Mouse (Mus musculus) heart, adult 2 months (tissue): ENCODE data around the gene Gm43191. TPM values are rescaled to one million over a fixed set of nuclear protein-coding genes. Genes with fewer than 3 reads are reported as not detected.
"Not testable (repeated sequence)": the region's sequence is repeated elsewhere in the genome, so short reads cannot be mapped to it uniquely, and the experiment has no call there.

Source experiments
- DNase-seq, 2 experiments: peaks; one replicate each; pipeline ENCODE4 v3.0.0; 2021
- H3K27ac ChIP-seq: fragments of 200-600 bp; 2 replicates; pipeline ENCODE4 v1.8.1; 2022
- H3K27me3 ChIP-seq: fragments of 200-500 bp; 2 replicates; pipeline ENCODE4 v1.6.1; 2012; ENCODE audit warnings: mild to moderate bottlenecking, low read length, inconsistent platforms, mixed read lengths; ENCODE audit not compliant: control insufficient read depth, insufficient read depth
- H3K36me3 ChIP-seq: fragments of 200-500 bp; 2 replicates; pipeline ENCODE4 v1.6.1; 2012; ENCODE audit warnings: low read length, inconsistent platforms; ENCODE audit not compliant: control insufficient read depth, insufficient read depth
- H3K4me1 ChIP-seq: fragments of 200-500 bp; 2 replicates; pipeline ENCODE4 v1.6.1; 2011; ENCODE audit warnings: low read length; ENCODE audit not compliant: control insufficient read depth, insufficient read depth
- H3K4me3 ChIP-seq: fragments of 200-600 bp; 2 replicates; pipeline ENCODE4 v1.8.1; 2022
- H3K79me2 ChIP-seq: fragments of 200-500 bp; replicated peaks from 2 replicates; pipeline ENCODE4 v1.6.1; 2012; ENCODE audit warnings: mild to moderate bottlenecking, inconsistent platforms, low read length, moderate library complexity, mixed read lengths; ENCODE audit not compliant: control insufficient read depth, insufficient read depth
- H3K9ac ChIP-seq: fragments of 200-500 bp; 2 replicates; pipeline ENCODE4 v1.6.1; 2012; ENCODE audit warnings: low read depth, mild to moderate bottlenecking, control low read depth, inconsistent platforms, low read length, mixed read lengths
- CTCF ChIP-seq: fragments of 200-600 bp; IDR thresholded peaks from 2 replicates; pipeline ENCODE4 v1.8.1; 2022; ENCODE audit warnings: antibody characterized with exemption, mild to moderate bottlenecking, moderate library complexity
- EP300 ChIP-seq: fragments of 200-500 bp; IDR thresholded peaks from 2 replicates; pipeline ENCODE4 v1.6.1; 2011; ENCODE audit warnings: low read depth, low read length, control low read depth; ENCODE audit not compliant: insufficient read depth
- POLR2A ChIP-seq: fragments of 200-500 bp; IDR thresholded peaks from 2 replicates; pipeline ENCODE4 v1.6.1; 2011; ENCODE audit warnings: mild to moderate bottlenecking, low read depth, low read length, control low read depth; ENCODE audit not compliant: insufficient read depth
- WGBS: fragments of 180-500 bp; shearing (Covaris S2); methylation state at CpG from one replicate; pipeline ENCODE4 v1.1.7; 2018; 5-methylcytosine and 5-hydroxymethylcytosine counted together
- intact Hi-C: fragments of 180-260 bp; cut with DNase I; formaldehyde crosslinking; loops from one replicate; pipeline ENCODE4 v1.15.1; 2025
- polyA plus RNA-seq: library from polyadenylated mRNA; depleted of rRNA; stranded (reverse); fragments of >200 nt; gene quantifications from 2 replicates; pipeline ENCODE4 v1.2.3, GENCODE M21; 2012
- total RNA-seq, 2 experiments: library from RNA; stranded (reverse); gene quantifications; 2 replicates each; pipeline ENCODE4 v1.2.3; 2021

Gm43191 gene
- total and polyA plus RNA-seq, 3 experiments, result 0.78 to 1.5 TPM; not detected in 1

- H3K36me3 ChIP-seq, result peaks cover 16% of the 10 kb centered on the region
- H3K4me1 ChIP-seq, result peaks cover 24% of the 10 kb centered on the region
- 72% methylated on average over 15 of the region's 15 CpGs for WGBS
- TF ChIP-seq CTCF (no peak), EP300 (no peak), POLR2A (no peak)
- H3K27ac ChIP-seq, result no peak overlapping the region
- intact Hi-C loops, result no loop called here
- no peak for DNase-seq
- H3K9ac ChIP-seq, result no peak overlapping the region
- no peaks in the 10 kb centered on the region for H3K27me3 ChIP-seq
- H3K4me3 ChIP-seq, result no peak overlapping the region
- peaks cover 8% of the 10 kb centered on the region for H3K79me2 ChIP-seq
These were observed 22.0 kb downstream of the Gm43191 start for GRCm38 (mm10) chr3:116658928-116659565.

GRCm38 (mm10) chr3:116656184-116656965, 24.7 kb downstream of the Gm43191 start:
- no peak overlapping the region for H3K4me3 ChIP-seq
- H3K27ac ChIP-seq, result no peak overlapping the region
- no peak overlapping the region for H3K9ac ChIP-seq
- H3K79me2 ChIP-seq, result peaks cover 11% of the 10 kb centered on the region
- intact Hi-C loops, result no loop called here
- H3K27me3 ChIP-seq, result no peaks in the 10 kb centered on the region
- 54% methylated on average over 7 of the region's 7 CpGs for WGBS
- peaks cover 28% of the 10 kb centered on the region for H3K4me1 ChIP-seq
- TF ChIP-seq POLR2A, result no peak
- no peak for TF ChIP-seq EP300
- no peak for TF ChIP-seq CTCF
- H3K36me3 ChIP-seq, result peaks cover 21% of the 10 kb centered on the region
- DNase-seq, result no peak

GRCm38 (mm10) chr3:116654051-116654450, 27.0 kb downstream of the Gm43191 start:
- H3K4me3 ChIP-seq, intact Hi-C loops, H3K27ac ChIP-seq, H3K27me3 ChIP-seq, DNase-seq, H3K9ac ChIP-seq: not testable (repeated sequence)
- Histone ChIP-seq H3K4me1 (peaks cover 24% of the 10 kb centered on the region), H3K36me3 (peaks cover 20% of the 10 kb centered on the region), H3K79me2 (peaks cover 12% of the 10 kb centered on the region)
- WGBS, result 93% methylated on average over 11 of the region's 11 CpGs

- Histone ChIP-seq H3K4me3 (no peak overlapping the region), H3K27me3 (no peaks in the 10 kb centered on the region), H3K36me3 (peaks cover 20% of the 10 kb centered on the region), H3K79me2 (peaks cover 12% of the 10 kb centered on the region), H3K9ac (no peak overlapping the region), H3K27ac (no peak overlapping the region), H3K4me1 (peaks cover 22% of the 10 kb centered on the region)
- 51% methylated on average over 5 of the region's 5 CpGs for WGBS
- TF ChIP-seq EP300 (no peak), POLR2A (no peak), CTCF (no peak)
- DNase-seq, result no peak
- intact Hi-C loops, result no loop called here
These were observed 27.6 kb downstream of the Gm43191 start for GRCm38 (mm10) chr3:116653278-116653945.

GRCm38 (mm10) chr3:116652033-116652446, 29.0 kb downstream of the Gm43191 start:
- TF ChIP-seq POLR2A (no peak), EP300 (no peak), CTCF (no peak)

GRCm38 (mm10) chr3:116650698-116651097, 30.4 kb downstream of the Gm43191 start:
- H3K27me3 ChIP-seq, result no peaks in the 10 kb centered on the region
- H3K9ac ChIP-seq, result no peak overlapping the region
- TF ChIP-seq CTCF, result no peak
- no peak for TF ChIP-seq EP300
- TF ChIP-seq POLR2A, result no peak
- intact Hi-C loops, result no loop called here
- H3K36me3 ChIP-seq, result peaks cover 7% of the 10 kb centered on the region
- H3K4me3 ChIP-seq, result no peak overlapping the region
- DNase-seq, result no peak
- 96% methylated on average over 9 of the region's 9 CpGs for WGBS
- no peak overlapping the region for H3K27ac ChIP-seq
- peaks cover 8% of the 10 kb centered on the region for H3K79me2 ChIP-seq
- H3K4me1 ChIP-seq, result peaks cover 9% of the 10 kb centered on the region

More at GRCm38 (mm10) chr3:116652033-116652446, 29.0 kb downstream of the Gm43191 start:
- Histone ChIP-seq H3K9ac (no peak overlapping the region), H3K4me3 (no peak overlapping the region), H3K79me2 (peaks cover 9% of the 10 kb centered on the region), H3K4me1 (peaks cover 17% of the 10 kb centered on the region), H3K27me3 (no peaks in the 10 kb centered on the region), H3K36me3 (peaks cover 14% of the 10 kb centered on the region), H3K27ac (no peak overlapping the region)
- intact Hi-C loops, result no loop called here
- WGBS, result 13% methylated on average over 3 of the region's 3 CpGs
- no peak for DNase-seq
